Mouse (Mus musculus): Measurements from ENCODE around the gene R3hdm1. TPM values are rescaled to one million over a fixed set of nuclear protein-coding genes. Genes with fewer than 3 reads are reported as not detected.

The R3hdm1 gene
- total and polyA plus RNA-seq, 3 experiments, result 17.7 to 164 (median 106) TPM

DNA sequence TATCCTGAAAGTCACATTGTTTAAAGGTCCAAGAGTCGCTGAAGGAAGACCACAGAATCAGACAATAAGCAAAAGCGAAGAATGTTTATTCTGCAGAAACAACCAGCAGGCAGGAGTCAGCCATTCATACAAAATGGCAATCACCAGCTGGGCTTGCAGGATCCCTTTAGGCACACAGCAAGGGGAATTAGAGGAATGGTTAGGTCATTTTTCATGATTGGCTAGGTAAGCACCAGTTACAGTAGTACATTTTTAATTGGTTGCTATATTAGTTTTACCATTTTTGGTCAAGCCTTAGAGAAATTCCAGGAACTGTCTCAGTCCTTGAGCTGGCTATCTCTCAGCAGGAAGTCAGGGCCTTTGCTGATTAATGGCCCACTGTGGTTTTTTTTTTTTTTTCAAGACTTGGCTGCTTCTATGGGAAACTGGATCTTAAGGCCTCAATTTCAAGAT is 34.1 kb upstream of the R3hdm1 start (continued):
- TF ChIP-seq MAZ (IDR thresholded peaks at IDR 0.05; ENCODE audit: low read depth, low read length), result no peak
- TF ChIP-seq MYB (IDR thresholded peaks at IDR 0.05; ENCODE audit: low read depth, low read length), result no peak
- peak; percentile 33; the same call in 1 of the 2 replicates for TF ChIP-seq NELFE (IDR thresholded peaks at IDR 0.05; ENCODE audit: low read depth, low read length)

DNA sequence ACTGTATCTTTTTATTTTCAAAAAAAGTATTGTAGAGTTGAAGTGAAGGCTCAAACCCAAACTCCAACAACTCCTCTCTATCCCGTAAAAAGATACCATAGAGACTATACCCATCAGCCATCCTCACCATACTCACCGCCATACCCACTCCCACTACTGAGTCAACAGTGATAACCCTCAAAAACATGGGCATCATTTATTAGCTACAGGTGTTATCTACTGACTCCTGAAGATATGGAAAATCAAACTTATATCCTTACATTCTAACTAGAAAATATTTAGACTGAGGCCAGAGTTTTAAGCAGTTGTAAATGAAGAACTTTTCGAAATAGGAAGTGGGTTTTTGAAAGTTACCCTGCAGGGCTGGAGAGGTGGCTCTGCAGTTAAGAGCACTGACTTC is 33.1 kb upstream of the R3hdm1 start:
- Histone ChIP-seq H3K9ac (ENCODE audit: control insufficient read depth, low read depth, low read length, poor library complexity, severe bottlenecking) (no peak overlapping the region), H3K9me3 (replicated peaks; ENCODE audit: insufficient read depth, low read length) (no peaks in the 10 kb centered on the region), H3K4me1 (ENCODE audit: control insufficient read depth in 1 of 2, insufficient read depth in 2 of 2, low read length in 2 of 2) (peaks cover 15 to 16% of the 10 kb centered on the region in 2 experiments), H3K4me3 (ENCODE audit: control insufficient read depth in 1 of 2, insufficient read depth in 1 of 2, low read depth in 2 of 2, low read length in 2 of 2) (no peak overlapping the region), H3K79me2 (ENCODE audit: control insufficient read depth, insufficient read depth, low read length, poor library complexity) (no peaks in the 10 kb centered on the region), H3K27ac (ENCODE audit: control insufficient read depth, low read depth, low read length) (peak overlapping the region; percentile 92), H3K27me3 (ENCODE audit: control insufficient read depth in 1 of 2, insufficient read depth in 2 of 2, low read length in 2 of 2) (no peaks in the 10 kb centered on the region), H3K36me3 (ENCODE audit: control insufficient read depth in 1 of 2, insufficient read depth in 2 of 2, low read length in 2 of 2) (peaks cover 0 to 22% of the 10 kb centered on the region in 2 experiments; a peak in 2 of 4 replicates)
- TF ChIP-seq JUND (IDR thresholded peaks at IDR 0.05; ENCODE audit: low read depth, low read length) (no peak), MAX (IDR thresholded peaks at IDR 0.05; ENCODE audit: low read length) (no peak), RCOR1 (IDR thresholded peaks at IDR 0.05; ENCODE audit: low read depth, low read length) (0 out of 2 replicates have a peak, but pooled peaks have one; percentile 42), MXI1 (IDR thresholded peaks at IDR 0.05; ENCODE audit: low read depth, low read length) (no peak), POLR2A (IDR thresholded peaks at IDR 0.05; ENCODE audit: control insufficient read depth in 1 of 2, insufficient read depth in 1 of 2, low read depth in 1 of 2, low read length in 2 of 2, poor library complexity in 1 of 2) (no peak), ETS1 (IDR thresholded peaks at IDR 0.05; ENCODE audit: low read depth, low read length) (peak; percentile 47; the same call in 1 of the 2 replicates), E2F4 (IDR thresholded peaks at IDR 0.05; ENCODE audit: borderline replicate concordance, low read depth, low read length) (no peak), ZC3H11A (IDR thresholded peaks at IDR 0.05; ENCODE audit: low read depth, low read length) (no peak), TCF12 (IDR thresholded peaks at IDR 0.05; ENCODE audit: low read depth, low read length) (peak; percentile 65), MEF2A (IDR thresholded peaks at IDR 0.05; ENCODE audit: extremely low read depth, insufficient replicate concordance, low read depth, low read length, poor library complexity, severe bottlenecking) (no peak), HCFC1 (IDR thresholded peaks at IDR 0.05; ENCODE audit: low read depth, low read length) (no peak), EP300 (IDR thresholded peaks at IDR 0.05; ENCODE audit: low read depth in 1 of 2, low read length in 2 of 2) (peak in 1 of 2 experiments; percentile 62; a peak in 3 of 4 replicates), MAZ (IDR thresholded peaks at IDR 0.05; ENCODE audit: low read depth, low read length) (no peak), BHLHE40 (IDR thresholded peaks at IDR 0.05; ENCODE audit: borderline replicate concordance, low read depth, low read length) (no peak), ZNF384 (IDR thresholded peaks at IDR 0.05; ENCODE audit: low read depth, low read length) (peak; percentile 54; the same call in 1 of the 2 replicates), ZKSCAN1 (IDR thresholded peaks at IDR 0.05; ENCODE audit: low read depth, low read length) (no peak), GATA1 (IDR thresholded peaks at IDR 0.05; ENCODE audit: low read depth, low read length) (peak; percentile 40; the same call in 1 of the 2 replicates), RAD21 (IDR thresholded peaks at IDR 0.05; ENCODE audit: low read depth, low read length) (no peak), TAL1 (IDR thresholded peaks at IDR 0.05; ENCODE audit: low read length) (peak; percentile 58), MYC (IDR thresholded peaks at IDR 0.05; ENCODE audit: low read depth, low read length) (no peak)
- DNase-seq (ENCODE audit: low read depth, low spot score), result peak; percentile 55
